Mouse (Mus musculus): ENCODE measurements around the gene Trpv2.
"Not testable (repeated sequence)": the region's sequence is repeated elsewhere in the genome, so short reads cannot be mapped to it uniquely, and the experiment has no call there.

The Trpv2 gene

DNA sequence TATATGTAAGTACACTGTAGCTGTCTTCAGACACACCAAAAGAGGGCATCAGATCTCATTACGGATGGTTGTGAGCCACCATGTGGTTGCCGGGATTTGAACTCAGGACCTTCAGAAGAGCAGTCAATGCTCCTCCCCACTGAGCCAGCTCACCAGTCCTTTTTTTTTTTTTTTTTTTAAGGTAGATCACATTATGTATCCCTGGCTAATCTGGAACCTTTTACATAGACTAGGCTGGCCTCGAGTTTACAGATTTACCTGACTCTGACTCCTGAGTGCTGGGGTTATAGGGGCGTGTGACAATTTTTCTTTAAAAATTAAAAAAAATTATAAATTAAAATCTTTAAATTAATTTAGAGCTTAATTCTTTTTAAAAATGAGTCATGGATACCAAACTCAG, 75.5 kb downstream of the Trpv2 start:
- DNase-seq, result not testable (repeated sequence)
